Mouse (Mus musculus): Measurements from ENCODE around the gene Gm20388. TPM values are rescaled to one million over a fixed set of nuclear protein-coding genes. Genes with fewer than 3 reads are reported as not detected.

Gm20388 gene
- polyA plus RNA-seq, 1 experiment from 2014 or later: not detected

DNA sequence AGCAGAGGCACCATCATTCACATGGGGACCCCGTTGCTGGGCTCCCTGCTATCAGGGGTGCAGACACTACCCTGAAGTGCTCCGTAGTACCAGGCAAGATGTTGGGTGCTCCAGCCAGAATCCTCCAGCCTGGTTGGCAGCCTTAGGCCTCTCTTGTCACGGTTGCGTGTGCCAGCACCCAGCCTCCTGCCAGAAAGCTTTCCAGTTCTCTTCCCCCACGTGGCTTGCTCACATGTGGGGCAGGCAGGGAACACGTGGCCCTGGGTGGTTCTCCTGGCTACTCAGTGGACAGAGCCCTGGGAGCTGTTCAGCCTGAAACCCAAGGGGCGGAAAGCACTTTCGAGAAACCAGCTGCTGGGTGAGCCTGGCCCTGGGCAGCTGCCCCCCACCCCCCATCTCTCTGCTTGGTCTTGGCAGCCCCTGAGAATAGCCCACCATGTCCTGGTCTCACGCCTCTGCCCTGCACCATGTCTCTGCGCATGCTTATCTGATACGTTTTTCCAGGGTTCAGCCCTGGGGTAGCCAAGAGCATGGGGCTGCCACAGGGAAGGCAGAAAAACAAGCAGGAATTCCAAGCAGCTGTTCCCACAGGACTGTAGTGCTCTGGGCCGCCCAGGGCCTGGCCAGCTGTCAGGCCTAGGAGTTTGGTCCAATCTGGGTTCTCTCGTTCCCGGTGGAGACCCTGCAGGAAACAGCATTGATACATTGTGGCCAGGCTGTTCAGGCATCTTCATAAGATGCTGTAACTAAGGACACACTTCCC lies 135.8 kb downstream of the Gm20388 start:
- Histone ChIP-seq H3K27me3 (no peaks in the 10 kb centered on the region), H3K36me3 (no peaks in the 10 kb centered on the region), H3K27ac (peak overlapping the region; percentile 62), H3K9ac (peak overlapping the region; percentile 27; the same call in 1 of the 2 replicates), H3K4me2 (no peak overlapping the region), H3K9me3 (no peaks in the 10 kb centered on the region), H3K4me1 (peaks cover 40% of the 10 kb centered on the region), H3K4me3 (no peak overlapping the region)
- 47% methylated on average over 14 of the region's 14 CpGs for WGBS
- ATAC-seq (ENCODE audit: insufficient number of reproducible peaks, insufficient read depth, low FRiP score, low TSS enrichment, low read depth): peak; percentile 32; the same call in 1 of the 2 replicates

DNA sequence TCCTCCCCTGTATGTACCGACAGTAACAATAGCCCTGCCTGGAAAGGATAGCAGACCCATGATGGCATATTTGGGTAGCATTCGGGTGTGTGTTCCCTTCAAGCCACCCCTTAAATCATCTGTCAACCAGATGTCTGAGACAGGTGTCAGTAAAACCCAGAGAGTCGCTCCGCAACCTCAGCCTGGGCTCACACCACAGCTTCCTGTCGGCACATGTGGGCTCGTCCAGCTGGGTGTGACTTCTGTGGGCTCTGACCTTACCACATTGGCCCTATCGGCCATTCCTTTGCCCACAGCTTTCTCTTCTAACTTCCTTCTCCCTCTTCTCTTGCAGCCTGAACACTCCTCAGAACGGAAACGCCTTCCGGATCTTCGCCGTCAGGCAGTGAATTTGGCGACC lies 139.3 kb downstream of the Gm20388 start:
- Histone ChIP-seq H3K27ac (no peak overlapping the region), H3K9me3 (no peaks in the 10 kb centered on the region), H3K27me3 (no peaks in the 10 kb centered on the region), H3K9ac (no peak overlapping the region), H3K4me2 (no peak overlapping the region), H3K4me1 (peaks cover 52% of the 10 kb centered on the region), H3K4me3 (no peak overlapping the region), H3K36me3 (no peaks in the 10 kb centered on the region)
- no peak for ATAC-seq (ENCODE audit: insufficient number of reproducible peaks, insufficient read depth, low FRiP score, low TSS enrichment, low read depth)
- WGBS: 58% methylated on average over 13 of the region's 13 CpGs

DNA sequence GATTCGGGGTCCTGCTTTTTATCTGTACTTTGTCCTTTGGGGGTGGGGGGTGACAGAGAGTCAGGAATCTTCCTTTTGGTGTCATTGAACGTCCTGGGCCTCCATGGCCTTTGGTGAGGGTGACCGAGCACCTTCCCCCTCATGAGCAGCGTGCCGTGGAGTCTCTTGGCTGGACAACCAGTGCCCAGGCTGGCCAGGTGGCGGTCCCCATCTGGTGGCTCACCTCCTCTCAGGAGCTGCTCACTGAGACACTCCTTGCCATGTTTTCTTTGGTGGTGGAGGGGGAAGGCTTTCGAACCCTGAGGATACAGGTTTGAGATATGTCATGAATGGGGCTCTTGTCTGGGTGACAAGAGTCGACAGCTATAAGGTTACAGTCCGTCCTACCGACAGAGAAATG lies 139.7 kb downstream of the Gm20388 start:
- Histone ChIP-seq H3K9ac (no peak overlapping the region), H3K27ac (no peak overlapping the region), H3K4me2 (no peak overlapping the region), H3K4me1 (peaks cover 51% of the 10 kb centered on the region), H3K9me3 (no peaks in the 10 kb centered on the region), H3K4me3 (no peak overlapping the region), H3K36me3 (no peaks in the 10 kb centered on the region), H3K27me3 (no peaks in the 10 kb centered on the region)
- WGBS: 49% methylated on average over 10 of the region's 10 CpGs
- no peak for ATAC-seq (ENCODE audit: insufficient number of reproducible peaks, insufficient read depth, low FRiP score, low TSS enrichment, low read depth)

DNA sequence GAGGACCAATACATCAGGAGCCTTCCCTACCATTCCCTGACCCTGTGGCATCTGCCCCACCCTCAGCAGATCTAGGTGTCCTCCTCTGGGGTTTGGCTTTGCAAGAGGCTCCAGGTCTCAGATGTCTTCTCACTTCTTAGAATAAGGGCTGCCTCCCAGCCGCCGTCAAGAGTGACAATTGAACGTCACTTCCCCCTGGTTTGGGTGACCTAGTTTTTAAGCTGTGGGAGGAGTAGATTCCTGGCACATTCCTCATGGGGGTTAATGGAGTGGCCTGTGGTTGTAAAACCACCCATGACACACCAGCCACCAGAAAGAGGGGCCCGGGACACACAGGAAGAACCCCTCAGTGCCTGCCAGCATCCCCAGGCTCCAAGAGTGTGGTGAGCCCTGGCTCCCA lies 140.4 kb downstream of the Gm20388 start:
- peaks cover 46% of the 10 kb centered on the region for H3K4me1 ChIP-seq
- H3K9me3 ChIP-seq: no peaks in the 10 kb centered on the region; the same call in 1 of the 2 replicates
- H3K27ac ChIP-seq: no peak overlapping the region
- no peak overlapping the region for H3K4me3 ChIP-seq
- no peak overlapping the region for H3K9ac ChIP-seq
- 54% methylated on average over 4 of the region's 4 CpGs for WGBS
- ATAC-seq (ENCODE audit: insufficient number of reproducible peaks, insufficient read depth, low FRiP score, low TSS enrichment, low read depth): no peak
- no peaks in the 10 kb centered on the region for H3K27me3 ChIP-seq
- H3K36me3 ChIP-seq: no peaks in the 10 kb centered on the region
- no peak overlapping the region for H3K4me2 ChIP-seq

DNA sequence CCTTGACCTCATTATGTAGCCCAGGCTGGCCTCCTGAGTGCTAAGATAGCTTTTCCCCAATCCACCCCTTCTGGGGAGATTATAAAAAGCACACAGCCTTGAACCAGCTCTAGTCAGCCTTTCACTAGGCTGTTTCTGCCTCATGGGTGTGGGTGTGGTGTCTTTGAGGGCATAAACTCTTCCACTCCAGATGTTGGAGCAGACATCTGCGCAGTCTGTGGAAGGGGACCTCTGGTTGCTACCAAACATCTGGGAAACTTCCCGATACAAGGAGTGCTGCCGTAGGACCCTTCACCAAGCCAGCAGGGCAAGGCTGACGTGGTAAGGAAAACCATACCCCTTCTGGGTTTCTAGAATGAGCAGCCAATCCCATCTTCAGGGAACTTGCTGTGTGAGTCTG lies 141.3 kb downstream of the Gm20388 start:
- 71% methylated on average over 4 of the region's 4 CpGs for WGBS
- Histone ChIP-seq H3K27me3 (no peaks in the 10 kb centered on the region), H3K9me3 (no peaks in the 10 kb centered on the region; the same call in 1 of the 2 replicates), H3K4me3 (no peak overlapping the region), H3K9ac (no peak overlapping the region), H3K27ac (no peak overlapping the region), H3K4me1 (peaks cover 37% of the 10 kb centered on the region), H3K36me3 (no peaks in the 10 kb centered on the region), H3K4me2 (no peak overlapping the region)
- ATAC-seq (ENCODE audit: insufficient number of reproducible peaks, insufficient read depth, low FRiP score, low TSS enrichment, low read depth): no peak

DNA sequence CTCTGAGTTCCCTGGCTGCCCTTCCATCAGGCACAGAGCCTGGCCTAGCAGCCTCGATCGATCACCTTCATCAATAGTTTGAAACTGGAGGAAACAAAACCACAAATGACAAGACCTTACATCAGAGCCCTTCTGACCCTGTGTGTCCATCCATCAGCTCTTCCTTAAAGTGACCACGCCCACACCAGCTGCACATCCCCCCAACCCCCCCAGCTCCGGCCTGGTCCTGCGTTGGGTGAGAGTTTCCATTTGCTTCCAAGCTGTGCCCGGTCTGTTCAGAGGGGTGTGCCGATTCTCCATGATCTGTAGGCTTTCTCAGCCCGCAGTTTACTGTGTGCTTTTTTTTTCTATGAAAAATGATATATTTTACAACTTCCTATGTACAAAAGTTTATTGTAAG lies 141.7 kb downstream of the Gm20388 start:
- Histone ChIP-seq H3K9ac (no peak overlapping the region), H3K4me1 (peaks cover 33% of the 10 kb centered on the region), H3K9me3 (no peaks in the 10 kb centered on the region; the same call in 1 of the 2 replicates), H3K4me2 (no peak overlapping the region), H3K36me3 (no peaks in the 10 kb centered on the region), H3K27me3 (no peaks in the 10 kb centered on the region), H3K27ac (no peak overlapping the region), H3K4me3 (no peak overlapping the region)
- WGBS: 80% methylated on average over 8 of the region's 8 CpGs
- ATAC-seq (ENCODE audit: insufficient number of reproducible peaks, insufficient read depth, low FRiP score, low TSS enrichment, low read depth): no peak

DNA sequence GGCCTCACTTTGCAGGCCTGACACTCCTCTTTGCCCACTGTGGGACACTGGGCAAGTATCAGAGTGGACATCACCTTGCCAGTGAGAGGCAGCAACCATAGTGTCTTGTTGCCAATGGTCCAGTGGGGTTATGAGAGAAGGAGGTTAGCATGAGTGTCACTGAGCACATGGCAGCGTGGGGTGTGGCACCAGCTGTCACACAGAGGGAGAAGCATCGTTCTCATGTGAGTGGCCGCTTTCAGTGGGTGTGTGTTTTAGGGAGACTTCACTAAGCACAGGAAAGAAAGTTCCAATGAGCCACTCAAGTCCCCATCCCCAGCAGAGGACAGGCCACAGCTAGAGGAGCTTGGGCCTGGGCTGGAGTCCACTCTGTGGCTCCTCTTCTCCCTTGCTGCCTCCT lies 144.2 kb downstream of the Gm20388 start:
- H3K4me1 ChIP-seq: peaks cover 27% of the 10 kb centered on the region
- no peaks in the 10 kb centered on the region for H3K27me3 ChIP-seq
- ATAC-seq (ENCODE audit: insufficient number of reproducible peaks, insufficient read depth, low FRiP score, low TSS enrichment, low read depth): no peak
- H3K4me3 ChIP-seq: no peak overlapping the region
- 86% methylated on average over 3 of the region's 3 CpGs for WGBS
- H3K4me2 ChIP-seq: no peak overlapping the region
- no peak overlapping the region for H3K27ac ChIP-seq
- no peak overlapping the region for H3K9ac ChIP-seq
- no peaks in the 10 kb centered on the region for H3K36me3 ChIP-seq
- H3K9me3 ChIP-seq: no peaks in the 10 kb centered on the region; the same call in 1 of the 2 replicates

DNA sequence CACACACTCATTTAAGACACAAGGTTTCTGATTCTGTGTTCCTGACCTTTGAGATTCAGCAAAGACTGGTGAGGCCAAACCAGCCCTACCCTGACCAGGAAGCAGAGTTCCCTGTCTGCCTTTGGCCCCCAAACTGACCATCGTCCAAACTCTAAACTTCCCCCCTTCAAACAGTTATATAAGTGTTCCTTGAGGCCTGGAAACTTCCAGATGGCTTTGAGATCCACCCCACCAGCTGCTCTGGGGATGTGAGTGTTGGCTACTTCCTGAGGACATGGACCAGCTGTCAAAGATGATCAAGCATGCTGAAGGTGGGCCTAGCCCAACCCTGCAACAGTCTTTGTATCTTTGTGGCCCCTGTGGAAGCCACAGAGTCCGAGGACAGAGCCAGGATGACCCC lies 146.4 kb downstream of the Gm20388 start:
- Histone ChIP-seq H3K4me2 (no peak overlapping the region), H3K9me3 (no peaks in the 10 kb centered on the region; the same call in 1 of the 2 replicates), H3K27ac (no peak overlapping the region), H3K9ac (no peak overlapping the region), H3K36me3 (no peaks in the 10 kb centered on the region), H3K27me3 (no peaks in the 10 kb centered on the region), H3K4me3 (no peak overlapping the region), H3K4me1 (peaks cover 8% of the 10 kb centered on the region; the same call in 1 of the 2 replicates)
- WGBS: 49% methylated on average over 2 of the region's 2 CpGs
- no peak for ATAC-seq (ENCODE audit: insufficient number of reproducible peaks, insufficient read depth, low FRiP score, low TSS enrichment, low read depth)

DNA sequence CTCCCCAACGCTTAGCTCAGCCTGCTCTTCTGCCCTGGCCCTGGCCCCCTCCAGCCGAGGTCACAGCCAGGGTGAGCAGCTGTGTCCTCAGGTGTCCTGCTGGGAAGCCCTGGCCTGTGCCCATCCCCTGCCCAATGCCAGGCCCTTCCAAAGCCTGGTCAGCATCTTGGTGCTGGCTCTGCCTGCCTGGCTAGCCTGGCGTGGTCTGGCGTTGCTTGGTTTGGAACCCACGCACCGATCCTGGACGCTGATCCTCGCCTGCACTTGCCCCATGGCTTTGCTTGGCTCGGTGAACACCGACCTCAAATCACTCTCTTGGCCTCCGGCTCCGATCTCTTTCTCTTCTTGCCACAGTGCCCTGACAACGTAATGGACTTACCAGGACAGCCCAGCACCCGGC lies 152.1 kb downstream of the Gm20388 start:
- Histone ChIP-seq H3K4me1 (peaks cover 17% of the 10 kb centered on the region), H3K9me3 (no peaks in the 10 kb centered on the region), H3K27me3 (no peaks in the 10 kb centered on the region), H3K9ac (no peak overlapping the region), H3K4me2 (no peak overlapping the region), H3K27ac (peak overlapping the region; percentile 39; the same call in 1 of the 2 replicates), H3K36me3 (no peaks in the 10 kb centered on the region), H3K4me3 (no peak overlapping the region)
- ATAC-seq (ENCODE audit: insufficient number of reproducible peaks, insufficient read depth, low FRiP score, low TSS enrichment, low read depth): no peak
- WGBS: 90% methylated on average over 14 of the region's 14 CpGs

DNA sequence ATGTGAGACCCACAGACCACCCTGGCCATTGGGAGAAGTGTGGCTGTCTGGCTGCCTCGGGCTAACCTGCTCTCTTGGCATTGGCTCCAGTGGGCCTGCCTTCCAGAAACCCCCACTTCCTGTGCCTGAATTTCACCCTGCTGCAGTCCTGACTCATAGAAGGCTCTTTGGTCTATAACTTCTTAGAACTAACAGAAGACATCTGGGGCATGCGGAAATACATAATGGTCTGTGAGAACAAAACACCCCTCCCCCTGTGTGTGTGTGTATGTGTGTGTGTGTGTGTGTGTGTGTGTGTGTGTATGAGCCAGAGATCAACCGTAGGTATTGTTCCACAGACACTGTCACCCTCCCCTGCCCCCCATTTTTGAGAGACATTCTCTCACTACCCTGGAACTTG lies 152.7 kb downstream of the Gm20388 start:
- H3K9me3 ChIP-seq: no peaks in the 10 kb centered on the region
- H3K27ac ChIP-seq: peak overlapping the region; percentile 39; the same call in 1 of the 2 replicates
- ATAC-seq (ENCODE audit: insufficient number of reproducible peaks, insufficient read depth, low FRiP score, low TSS enrichment, low read depth): no peak
- no peak overlapping the region for H3K4me2 ChIP-seq
- H3K36me3 ChIP-seq: no peaks in the 10 kb centered on the region
- no peaks in the 10 kb centered on the region for H3K27me3 ChIP-seq
- no peak overlapping the region for H3K9ac ChIP-seq
- no peak overlapping the region for H3K4me3 ChIP-seq
- WGBS: 56% methylated on average over 3 of the region's 3 CpGs
- H3K4me1 ChIP-seq: peaks cover 21% of the 10 kb centered on the region

DNA sequence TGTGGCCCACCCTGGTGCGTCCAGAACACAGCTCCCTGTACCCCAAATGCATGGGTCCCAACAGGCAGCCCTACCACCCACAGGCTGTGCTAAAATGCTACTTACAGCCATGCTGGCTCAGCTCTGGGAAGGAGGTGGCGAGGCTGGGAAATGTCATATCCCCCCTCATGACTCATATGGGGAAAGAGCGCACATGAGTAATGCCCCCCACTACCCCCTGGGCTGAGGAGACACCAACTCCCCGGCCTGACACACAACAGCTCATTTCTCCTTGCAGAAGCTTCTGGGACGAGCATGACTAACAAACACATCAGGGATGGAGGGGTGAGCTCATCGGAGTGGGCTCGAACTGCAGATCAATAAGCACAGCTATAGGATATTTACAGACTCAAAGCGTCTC lies 155.0 kb downstream of the Gm20388 start:
- H3K36me3 ChIP-seq: no peaks in the 10 kb centered on the region
- peaks cover 23% of the 10 kb centered on the region for H3K4me1 ChIP-seq
- H3K4me2 ChIP-seq: no peak overlapping the region
- no peaks in the 10 kb centered on the region for H3K9me3 ChIP-seq
- no peak overlapping the region for H3K9ac ChIP-seq
- no peak overlapping the region for H3K27ac ChIP-seq
- no peaks in the 10 kb centered on the region for H3K27me3 ChIP-seq
- ATAC-seq (ENCODE audit: insufficient number of reproducible peaks, insufficient read depth, low FRiP score, low TSS enrichment, low read depth): no peak
- WGBS: 92% methylated on average over 8 of the region's 8 CpGs
- H3K4me3 ChIP-seq: no peak overlapping the region

DNA sequence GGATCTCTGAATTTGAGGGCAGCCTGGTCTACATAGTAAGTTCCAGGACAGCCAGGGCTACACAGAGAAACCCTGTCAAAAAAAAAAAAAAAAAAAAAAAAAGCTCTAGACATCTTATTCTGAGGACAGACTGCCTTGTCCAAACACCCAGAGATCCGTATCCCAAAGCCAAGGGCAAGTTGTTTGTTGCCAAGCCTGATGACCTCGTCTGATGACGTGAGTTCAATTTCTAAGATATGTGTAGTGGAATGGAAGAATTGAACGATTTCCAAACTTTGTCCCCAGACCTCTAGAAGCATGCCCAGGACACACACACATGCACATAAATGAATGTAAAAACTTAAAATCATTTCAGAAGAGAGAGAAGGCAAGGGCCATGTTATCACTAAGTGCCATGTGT lies 155.6 kb downstream of the Gm20388 start:
- no peak for ATAC-seq (ENCODE audit: insufficient number of reproducible peaks, insufficient read depth, low FRiP score, low TSS enrichment, low read depth)
- Histone ChIP-seq H3K27me3 (no peaks in the 10 kb centered on the region), H3K9ac (no peak overlapping the region), H3K4me3 (no peak overlapping the region), H3K4me1 (peaks cover 23% of the 10 kb centered on the region), H3K36me3 (no peaks in the 10 kb centered on the region), H3K4me2 (no peak overlapping the region), H3K27ac (no peak overlapping the region), H3K9me3 (no peaks in the 10 kb centered on the region)
- 91% methylated on average over 4 of the region's 4 CpGs for WGBS
